Mouse (Mus musculus) cerebellum, adult 18-20 months (tissue): ENCODE results near the gene Commd7.
"Not testable (repeated sequence)": the region's sequence is repeated elsewhere in the genome, so short reads cannot be mapped to it uniquely, and the experiment has no call there.

Source experiments
- DNase-seq, 2 experiments: peaks; one replicate each; pipeline ENCODE4 v3.0.0; 2021

Commd7 gene

GRCm38 (mm10) chr2:153631976-153632870, at the start of gene Commd7:
Gene Commd7, minus strand, starts transcription at chr2:153632781.
- peak; percentile 87 to 95 for DNase-seq

- no peak for DNase-seq
Observed at GRCm38 (mm10) chr2:153679959-153680358, 47.4 kb upstream of the Commd7 start.

- no peak for DNase-seq
Observed at GRCm38 (mm10) chr2:153677550-153677949, 45.0 kb upstream of the Commd7 start.

- no peak for DNase-seq
Observed at GRCm38 (mm10) chr2:153676944-153677343, 44.4 kb upstream of the Commd7 start.

GRCm38 (mm10) chr2:153675364-153675763, 42.8 kb upstream of the Commd7 start:
- not testable (repeated sequence) for DNase-seq

- no peak for DNase-seq
Observed at GRCm38 (mm10) chr2:153672619-153673018, 40.0 kb upstream of the Commd7 start.

- DNase-seq, result no peak
Observed at GRCm38 (mm10) chr2:153670111-153670510, 37.5 kb upstream of the Commd7 start.

- DNase-seq, result peak; percentile 22 to 27
Observed at GRCm38 (mm10) chr2:153668754-153669376, 36.3 kb upstream of the Commd7 start.

- no peak for DNase-seq
Observed at GRCm38 (mm10) chr2:153665401-153665800, 32.8 kb upstream of the Commd7 start.

GRCm38 (mm10) chr2:153660616-153661015, 28.0 kb upstream of the Commd7 start:
- DNase-seq, result no peak

GRCm38 (mm10) chr2:153657659-153658058, 25.1 kb upstream of the Commd7 start:
- DNase-seq, result not testable (repeated sequence)

- no peak for DNase-seq
Observed at GRCm38 (mm10) chr2:153651681-153652080, 19.1 kb upstream of the Commd7 start.

GRCm38 (mm10) chr2:153650014-153650687, 17.6 kb upstream of the Commd7 start:
- DNase-seq, result peak; percentile 14 to 35

GRCm38 (mm10) chr2:153649298-153650013, 16.9 kb upstream of the Commd7 start, which contains the start of gene Dnmt3b:
Gene Dnmt3b, plus strand, starts transcription at chr2:153649450.
- DNase-seq, result peak; percentile 51 to 73

- DNase-seq, result no peak
Observed at GRCm38 (mm10) chr2:153648773-153649297, 16.3 kb upstream of the Commd7 start.

- no peak for DNase-seq
Observed at GRCm38 (mm10) chr2:153642999-153643398, 10.4 kb upstream of the Commd7 start.

GRCm38 (mm10) chr2:153642496-153642895, 9.9 kb upstream of the Commd7 start:
- DNase-seq, result no peak

- no peak for DNase-seq
Observed at GRCm38 (mm10) chr2:153638977-153639680, 6.5 kb upstream of the Commd7 start.

GRCm38 (mm10) chr2:153633259-153633658, 678 bp upstream of the Commd7 start:
- no peak for DNase-seq

- DNase-seq, result no peak
Observed at GRCm38 (mm10) chr2:153632871-153633226, 268 bp upstream of the Commd7 start.

- DNase-seq, result no peak
Observed at GRCm38 (mm10) chr2:153630950-153631349, 1.6 kb downstream of the Commd7 start.

- no peak for DNase-seq
Observed at GRCm38 (mm10) chr2:153622449-153622848, 10.1 kb downstream of the Commd7 start.
